Mouse (Mus musculus) hindbrain, embryonic 10.5 days (tissue): ENCODE measurements around the gene Apln. TPM values are rescaled to one million over a fixed set of nuclear protein-coding genes. Genes with fewer than 3 reads are reported as not detected.

Experiments
- DNase-seq: peaks from one replicate; pipeline ENCODE4 v3.0.0-alpha.2; 2017; ENCODE audit warnings: low spot score
- H3K27ac ChIP-seq: fragments of 300-500 bp; sonication (generic); 2 replicates; pipeline ENCODE4 v1.5.1; 2016; ENCODE audit warnings: mild to moderate bottlenecking, moderate library complexity
- H3K27me3 ChIP-seq: fragments of 300-500 bp; sonication (generic); 2 replicates; pipeline ENCODE4 v1.6.1; 2016; ENCODE audit warnings: mild to moderate bottlenecking; ENCODE audit not compliant: poor library complexity, insufficient read depth, severe bottlenecking
- H3K36me3 ChIP-seq: fragments of 300-500 bp; sonication (generic); 2 replicates; pipeline ENCODE4 v1.6.1; 2016; ENCODE audit warnings: mild to moderate bottlenecking, moderate library complexity
- H3K4me1 ChIP-seq: fragments of 300-500 bp; sonication (generic); replicated peaks from 2 replicates; pipeline ENCODE4 v1.6.1; 2016; ENCODE audit warnings: mild to moderate bottlenecking
- H3K4me3 ChIP-seq: fragments of 300-500 bp; sonication (generic); 2 replicates; pipeline ENCODE4 v1.5.1; 2016; ENCODE audit warnings: mild to moderate bottlenecking, moderate library complexity
- H3K9me3 ChIP-seq: fragments of 300-500 bp; sonication (generic); 2 replicates; pipeline ENCODE4 v1.6.1; 2016; ENCODE audit warnings: mild to moderate bottlenecking, moderate library complexity
- WGBS: fragments of 180-500 bp; shearing (Covaris S2); methylation state at CpG from one replicate; pipeline ENCODE4 v1.1.7; 2016; 5-methylcytosine and 5-hydroxymethylcytosine counted together
- polyA plus RNA-seq: library from polyadenylated mRNA; unstranded; fragments of >200 nt; fragmentation: Nextera tagmentation; extraction: Ambion mirVana; gene quantifications from 2 replicates; pipeline ENCODE4 v1.2.1, GENCODE M21; 2016

Gene Apln
- 3.7 and 3.8 TPM in 2 replicates for polyA plus RNA-seq

GRCm38 (mm10) chrX:48034144-48035113 is at the start of gene Apln:
TSS of gene Apln (minus strand) at chrX:48034853.
- H3K9me3 ChIP-seq = no peaks in the 10 kb centered on the region
- DNase-seq = peak; percentile 51
- peaks cover 79% of the 10 kb centered on the region for H3K27me3 ChIP-seq
- peaks cover 6% of the 10 kb centered on the region; the same call in 1 of the 2 replicates for H3K4me1 ChIP-seq
- H3K36me3 ChIP-seq = no peaks in the 10 kb centered on the region
- peak within 1 kb of the TSS; percentile 80 for H3K27ac ChIP-seq
- peak within 1 kb of the TSS; percentile 58 for H3K4me3 ChIP-seq
- 20% methylated on average over 73 of the region's 73 CpGs for WGBS

- no peaks in the 10 kb centered on the region for H3K9me3 ChIP-seq
- no peak overlapping the region for H3K27ac ChIP-seq
- H3K4me3 ChIP-seq = no peak overlapping the region
- DNase-seq = no peak
- H3K4me1 ChIP-seq = no peaks in the 10 kb centered on the region
- H3K36me3 ChIP-seq = no peaks in the 10 kb centered on the region
- 75% methylated on average over 5 of the region's 5 CpGs for WGBS
- H3K27me3 ChIP-seq = no peaks in the 10 kb centered on the region
These were observed 47.7 kb upstream of the Apln start for GRCm38 (mm10) chrX:48082364-48082763.

- H3K9me3 ChIP-seq = no peaks in the 10 kb centered on the region
- no peaks in the 10 kb centered on the region for H3K4me1 ChIP-seq
- no peak overlapping the region for H3K4me3 ChIP-seq
- H3K36me3 ChIP-seq = no peaks in the 10 kb centered on the region
- no peak overlapping the region for H3K27ac ChIP-seq
- H3K27me3 ChIP-seq = peaks cover 23% of the 10 kb centered on the region
- 89% methylated on average over 4 of the region's 4 CpGs for WGBS
- DNase-seq = no peak
These were observed 42.3 kb upstream of the Apln start for GRCm38 (mm10) chrX:48076806-48077425.

- Histone ChIP-seq H3K4me1 (no peaks in the 10 kb centered on the region), H3K27me3 (peaks cover 35% of the 10 kb centered on the region), H3K9me3 (no peaks in the 10 kb centered on the region), H3K4me3 (no peak overlapping the region), H3K27ac (no peak overlapping the region), H3K36me3 (no peaks in the 10 kb centered on the region)
- 86% methylated on average over 3 of the region's 3 CpGs for WGBS
- DNase-seq = no peak
These were observed 40.0 kb upstream of the Apln start for GRCm38 (mm10) chrX:48074691-48075090.

- H3K27ac ChIP-seq = no peak overlapping the region
- H3K36me3 ChIP-seq = no peaks in the 10 kb centered on the region
- WGBS = 24% methylated on average over 5 of the region's 5 CpGs
- no peaks in the 10 kb centered on the region for H3K4me1 ChIP-seq
- no peak for DNase-seq
- H3K27me3 ChIP-seq = peaks cover 35% of the 10 kb centered on the region
- no peaks in the 10 kb centered on the region for H3K9me3 ChIP-seq
- no peak overlapping the region for H3K4me3 ChIP-seq
These were observed 37.7 kb upstream of the Apln start for GRCm38 (mm10) chrX:48072401-48072800.

GRCm38 (mm10) chrX:48071961-48072360 is 37.3 kb upstream of the Apln start:
- DNase-seq = no peak
- no peaks in the 10 kb centered on the region for H3K9me3 ChIP-seq
- H3K27me3 ChIP-seq = peaks cover 35% of the 10 kb centered on the region
- no peaks in the 10 kb centered on the region for H3K4me1 ChIP-seq
- WGBS = 26% methylated on average over 3 of the region's 3 CpGs
- H3K36me3 ChIP-seq = no peaks in the 10 kb centered on the region
- H3K4me3 ChIP-seq = no peak overlapping the region
- H3K27ac ChIP-seq = no peak overlapping the region

- peaks cover 28% of the 10 kb centered on the region for H3K27me3 ChIP-seq
- no peaks in the 10 kb centered on the region for H3K9me3 ChIP-seq
- WGBS = 77% methylated on average over 3 of the region's 3 CpGs
- no peaks in the 10 kb centered on the region for H3K36me3 ChIP-seq
- DNase-seq = no peak
- no peak overlapping the region for H3K4me3 ChIP-seq
- H3K4me1 ChIP-seq = peaks cover 6% of the 10 kb centered on the region
- no peak overlapping the region for H3K27ac ChIP-seq
These were observed 32.2 kb upstream of the Apln start for GRCm38 (mm10) chrX:48066891-48067290.

- DNase-seq = no peak
- H3K4me1 ChIP-seq = peaks cover 6% of the 10 kb centered on the region
- H3K9me3 ChIP-seq = no peaks in the 10 kb centered on the region
- no peaks in the 10 kb centered on the region for H3K36me3 ChIP-seq
- no peak overlapping the region for H3K27ac ChIP-seq
- WGBS = 31% methylated on average over 5 of the region's 5 CpGs
- H3K4me3 ChIP-seq = no peak overlapping the region
- H3K27me3 ChIP-seq = peaks cover 17% of the 10 kb centered on the region
These were observed 29.7 kb upstream of the Apln start for GRCm38 (mm10) chrX:48064166-48064853.

GRCm38 (mm10) chrX:48062481-48062880 is 27.8 kb upstream of the Apln start:
- WGBS = 74% methylated on average over 4 of the region's 4 CpGs
- Histone ChIP-seq H3K4me3 (no peak overlapping the region), H3K27me3 (peaks cover 17% of the 10 kb centered on the region), H3K9me3 (no peaks in the 10 kb centered on the region), H3K36me3 (no peaks in the 10 kb centered on the region), H3K27ac (no peak overlapping the region), H3K4me1 (peaks cover 6% of the 10 kb centered on the region)
- no peak for DNase-seq

- WGBS = 35% methylated on average over 31 of the region's 31 CpGs
- no peaks in the 10 kb centered on the region for H3K9me3 ChIP-seq
- peak overlapping the region; percentile 43 for H3K4me3 ChIP-seq
- H3K4me1 ChIP-seq = no peaks in the 10 kb centered on the region
- no peaks in the 10 kb centered on the region for H3K36me3 ChIP-seq
- H3K27ac ChIP-seq = peak overlapping the region; percentile 40; the same call in 1 of the 2 replicates
- peak; percentile 42 for DNase-seq
- peaks cover 9% of the 10 kb centered on the region for H3K27me3 ChIP-seq
These were observed 19.7 kb upstream of the Apln start for GRCm38 (mm10) chrX:48054186-48055015.

GRCm38 (mm10) chrX:48053743-48054142 is 19.1 kb upstream of the Apln start:
- H3K4me3 ChIP-seq = peak overlapping the region; percentile 43
- H3K36me3 ChIP-seq = no peaks in the 10 kb centered on the region
- no peak for DNase-seq
- WGBS = 51% methylated on average over 3 of the region's 3 CpGs
- H3K27me3 ChIP-seq = peaks cover 9% of the 10 kb centered on the region
- no peaks in the 10 kb centered on the region for H3K9me3 ChIP-seq
- no peaks in the 10 kb centered on the region for H3K4me1 ChIP-seq
- H3K27ac ChIP-seq = no peak overlapping the region

- no peak for DNase-seq
- Histone ChIP-seq H3K4me1 (no peaks in the 10 kb centered on the region), H3K27me3 (no peaks in the 10 kb centered on the region), H3K27ac (no peak overlapping the region), H3K36me3 (no peaks in the 10 kb centered on the region), H3K9me3 (no peaks in the 10 kb centered on the region), H3K4me3 (no peak overlapping the region)
- WGBS = 86% methylated on average over 2 of the region's 2 CpGs
These were observed 11.7 kb upstream of the Apln start for GRCm38 (mm10) chrX:48046315-48046714.
